Mouse (Mus musculus): ENCODE measurements around the gene Cdk5rap3.

GRCm38 (mm10) chr11:96919003-96919402, 2.7 kb upstream of the Cdk5rap3 start:
- TF ChIP-seq CTCF (IDR thresholded peaks at IDR 0.05; ENCODE audit: borderline replicate concordance, control insufficient read depth, extremely low read depth, insufficient read depth, low read length, poor library complexity) (no peak), POLR2A (IDR thresholded peaks at IDR 0.05; ENCODE audit: control insufficient read depth, extremely low read depth, insufficient read depth, low read length, poor library complexity) (no peak)
